Mouse (Mus musculus): Measurements from ENCODE around the gene Bcat2. TPM values are rescaled to one million over a fixed set of nuclear protein-coding genes. Genes with fewer than 3 reads are reported as not detected.

The Bcat2 gene
- polyA plus RNA-seq, 1 experiment, result 21.1 TPM

DNA sequence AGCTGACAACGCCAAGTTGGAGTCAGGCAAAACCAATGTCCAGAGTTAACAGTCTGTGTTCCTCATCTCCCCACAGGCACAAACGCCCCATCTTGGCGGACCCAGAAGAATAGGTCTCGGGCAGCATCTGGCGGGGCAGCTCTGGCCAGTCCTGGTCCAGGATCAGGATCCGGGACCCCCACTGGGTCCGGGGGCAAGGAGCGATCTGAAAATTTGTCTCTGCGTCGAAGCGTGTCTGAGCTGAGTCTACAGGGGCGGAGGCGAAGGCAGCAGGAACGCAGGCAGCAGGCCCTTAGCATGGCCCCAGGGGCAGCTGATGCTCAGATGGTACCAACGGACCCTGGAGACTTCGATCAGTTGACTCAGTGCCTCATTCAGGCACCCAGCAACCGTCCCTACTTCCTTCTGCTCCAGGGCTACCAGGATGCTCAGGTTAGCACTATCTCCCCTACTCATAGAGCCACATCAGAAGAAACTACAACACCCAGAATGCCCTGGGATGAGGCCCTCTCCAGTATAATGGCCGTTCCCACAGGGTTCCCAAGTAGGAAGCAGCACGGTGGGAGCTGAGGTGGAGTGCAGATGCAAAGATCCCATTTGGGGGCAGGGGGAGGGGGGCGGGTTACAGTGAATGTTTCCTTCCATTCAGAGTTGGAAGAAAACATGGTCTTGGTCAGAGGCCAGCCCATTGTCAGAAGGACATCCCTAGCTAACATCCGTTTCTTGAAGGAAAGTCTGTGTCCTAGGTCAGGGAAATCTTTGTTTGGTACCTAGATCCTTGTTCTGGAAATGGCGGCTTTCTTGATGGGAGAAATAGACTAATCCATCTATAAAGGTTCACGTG is 60.3 kb downstream of the Bcat2 start:
- H3K27ac ChIP-seq (ENCODE audit: insufficient read depth, low read length), result no peak overlapping the region
- no peak for DNase-seq
- peaks cover 4% of the 10 kb centered on the region; the same call in 1 of the 2 replicates for H3K4me1 ChIP-seq (ENCODE audit: control insufficient read depth, insufficient read depth, low read length)
- H3K4me3 ChIP-seq (replicated peaks; ENCODE audit: insufficient read depth, low read depth, low read length), result no peak overlapping the region
- no peaks in the 10 kb centered on the region for H3K27me3 ChIP-seq (ENCODE audit: control insufficient read depth, insufficient read depth, low read length)
- no peak for TF ChIP-seq POLR2A (IDR thresholded peaks at IDR 0.05; ENCODE audit: borderline replicate concordance, insufficient read depth, low read length)
- 70% methylated on average over 23 of the region's 23 CpGs for WGBS

DNA sequence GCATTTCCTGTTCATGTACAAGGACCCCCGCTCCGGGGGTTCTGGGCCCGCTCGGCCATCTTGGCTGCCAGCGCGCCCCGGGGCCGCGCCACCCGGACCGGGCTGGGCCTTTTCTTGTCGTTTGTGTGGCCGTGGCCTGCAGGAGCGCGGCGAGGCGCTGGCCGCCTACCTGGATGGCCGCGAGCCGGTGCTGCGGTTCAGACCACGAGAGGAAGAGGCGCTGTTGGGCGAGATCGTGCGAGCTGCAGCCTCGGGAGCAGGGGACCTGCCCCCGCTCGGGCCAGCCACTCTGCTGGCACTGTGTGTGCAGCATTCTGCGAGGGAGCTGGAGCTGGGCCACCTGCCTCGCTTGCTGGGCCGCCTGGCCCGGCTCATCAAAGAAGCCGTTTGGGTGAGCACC is 62.5 kb downstream of the Bcat2 start:
- peak overlapping the region; percentile 6 for H3K4me3 ChIP-seq (replicated peaks; ENCODE audit: insufficient read depth, low read depth, low read length)
- WGBS, result 13% methylated on average over 35 of the region's 35 CpGs
- no peaks in the 10 kb centered on the region for H3K27me3 ChIP-seq (ENCODE audit: control insufficient read depth, insufficient read depth, low read length)
- H3K27ac ChIP-seq (ENCODE audit: insufficient read depth, low read length), result peak overlapping the region; percentile 61
- peaks cover 4% of the 10 kb centered on the region; the same call in 1 of the 2 replicates for H3K4me1 ChIP-seq (ENCODE audit: control insufficient read depth, insufficient read depth, low read length)
- DNase-seq, result peak; percentile 78 to 79
- peak; percentile 39; the same call in 1 of the 2 replicates for TF ChIP-seq CTCF (IDR thresholded peaks at IDR 0.05; ENCODE audit: borderline replicate concordance, insufficient read depth, low read depth, low read length)
- peak; percentile 33; the same call in 1 of the 2 replicates for TF ChIP-seq POLR2A (IDR thresholded peaks at IDR 0.05; ENCODE audit: borderline replicate concordance, insufficient read depth, low read length)

DNA sequence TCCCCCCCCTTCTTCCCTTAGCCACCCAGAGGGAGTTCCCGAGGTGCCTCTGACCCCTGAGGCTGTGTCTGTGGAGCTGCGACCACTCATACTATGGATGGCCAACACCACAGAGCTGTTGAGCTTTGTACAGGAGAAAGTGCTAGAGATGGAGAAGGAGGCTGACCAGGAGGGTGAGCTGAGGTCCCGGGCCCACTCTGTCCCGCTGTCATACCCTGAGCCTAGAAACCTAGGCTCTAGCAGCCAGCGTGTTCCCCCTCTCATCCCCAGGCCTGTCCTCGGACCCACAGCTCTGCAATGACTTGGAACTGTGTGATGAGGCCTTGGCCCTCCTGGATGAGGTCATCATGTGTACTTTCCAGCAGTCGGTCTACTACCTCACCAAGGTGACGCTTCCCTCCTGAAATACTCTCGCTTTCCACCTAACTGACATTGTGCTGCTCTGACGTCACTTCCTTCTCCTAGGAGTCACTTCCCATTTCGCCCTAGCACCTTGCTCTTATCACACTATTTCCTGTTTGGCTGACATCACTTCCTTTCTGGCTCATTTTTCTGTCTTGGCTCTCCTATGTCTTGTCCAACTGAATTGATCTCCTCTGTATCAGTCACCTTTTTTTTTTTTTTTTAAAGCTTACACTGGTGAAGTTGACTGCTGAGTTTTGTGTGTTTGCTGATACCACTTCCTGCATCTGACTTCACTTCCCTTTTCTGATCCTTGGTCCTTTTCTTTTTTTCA is 65.2 kb downstream of the Bcat2 start:
- Histone ChIP-seq H3K4me3 (replicated peaks; ENCODE audit: insufficient read depth, low read depth, low read length) (no peak overlapping the region), H3K4me1 (ENCODE audit: control insufficient read depth, insufficient read depth, low read length) (peaks cover 8% of the 10 kb centered on the region; the same call in 1 of the 2 replicates), H3K27ac (ENCODE audit: insufficient read depth, low read length) (no peak overlapping the region; the same call in 1 of the 2 replicates), H3K27me3 (ENCODE audit: control insufficient read depth, insufficient read depth, low read length) (no peaks in the 10 kb centered on the region)
- DNase-seq, result no peak
- TF ChIP-seq CTCF (IDR thresholded peaks at IDR 0.05; ENCODE audit: borderline replicate concordance, insufficient read depth, low read depth, low read length), result no peak
- TF ChIP-seq POLR2A (IDR thresholded peaks at IDR 0.05; ENCODE audit: borderline replicate concordance, insufficient read depth, low read length), result no peak
- WGBS, result 91% methylated on average over 11 of the region's 11 CpGs

DNA sequence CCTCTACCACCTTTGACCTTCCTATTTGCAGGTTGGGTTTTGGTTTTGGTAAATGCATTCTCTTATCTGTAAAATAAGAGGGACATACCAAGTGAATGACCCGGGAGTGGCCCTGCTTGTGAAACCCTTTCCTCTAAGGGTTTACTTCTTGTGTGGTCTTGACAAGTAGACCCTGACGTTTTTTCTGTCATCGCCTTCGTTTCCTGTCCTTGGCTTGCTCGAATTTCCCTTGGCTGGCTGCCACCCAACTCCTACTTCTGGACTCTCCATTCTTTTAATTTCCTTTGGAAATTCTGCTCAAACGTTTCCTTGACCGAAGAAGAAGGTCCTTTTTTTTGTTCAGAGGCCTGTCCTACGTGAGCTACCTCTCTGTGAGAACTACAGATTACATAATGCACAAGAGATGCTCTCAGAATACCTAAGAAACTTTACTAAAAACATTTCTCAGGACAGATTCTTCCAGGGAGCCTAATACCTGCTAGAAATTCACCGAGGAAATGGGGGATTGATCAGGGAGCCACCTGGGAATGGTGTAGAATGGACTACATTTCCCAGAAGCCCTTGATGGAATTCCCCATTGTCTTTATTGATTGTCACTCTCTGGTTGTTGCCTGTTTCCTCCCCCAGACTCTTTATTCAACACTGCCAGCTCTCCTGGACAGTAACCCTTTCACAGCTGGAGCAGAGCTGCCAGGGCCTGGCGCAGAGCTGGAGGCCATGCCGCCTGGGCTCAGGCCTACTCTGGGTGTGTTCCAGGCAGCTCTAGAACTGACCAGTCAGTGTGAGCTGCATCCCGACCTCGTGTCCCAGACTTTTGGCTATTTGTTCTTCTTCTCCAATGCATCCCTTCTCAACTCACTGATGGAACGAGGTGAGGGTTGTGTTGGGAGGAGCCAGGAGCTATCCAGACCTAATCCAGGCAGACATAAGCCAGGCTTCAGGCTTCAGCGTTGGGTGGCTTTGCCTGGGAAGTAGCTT is 66.0 kb downstream of the Bcat2 start:
- Histone ChIP-seq H3K27me3 (ENCODE audit: control insufficient read depth, insufficient read depth, low read length) (no peaks in the 10 kb centered on the region), H3K4me1 (ENCODE audit: control insufficient read depth, insufficient read depth, low read length) (peaks cover 12% of the 10 kb centered on the region; the same call in 1 of the 2 replicates), H3K4me3 (replicated peaks; ENCODE audit: insufficient read depth, low read depth, low read length) (no peak overlapping the region), H3K27ac (ENCODE audit: insufficient read depth, low read length) (no peak overlapping the region)
- no peak for DNase-seq
- 60% methylated on average over 15 of the region's 15 CpGs for WGBS
- TF ChIP-seq CTCF (IDR thresholded peaks at IDR 0.05; ENCODE audit: borderline replicate concordance, insufficient read depth, low read depth, low read length), result no peak
- no peak for TF ChIP-seq POLR2A (IDR thresholded peaks at IDR 0.05; ENCODE audit: borderline replicate concordance, insufficient read depth, low read length)

DNA sequence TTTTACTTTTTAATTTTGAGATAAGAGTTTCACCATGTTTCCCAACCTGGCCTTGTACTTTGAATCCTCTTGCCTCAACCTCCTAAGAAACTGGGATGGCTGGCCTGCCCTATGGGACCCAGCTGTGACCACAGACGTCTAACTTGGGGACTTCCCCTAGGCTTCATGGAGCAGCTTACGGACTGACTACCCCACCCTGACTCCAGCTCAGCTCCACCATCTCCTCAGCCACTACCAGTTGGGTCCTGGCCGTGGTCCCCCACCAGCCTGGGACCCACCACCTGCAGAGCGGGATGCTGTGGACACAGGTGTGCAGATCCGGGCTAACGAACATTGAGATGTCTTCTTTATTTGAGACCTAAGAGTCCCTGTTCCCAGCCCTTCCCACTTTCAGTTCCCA is 67.8 kb downstream of the Bcat2 start:
- no peaks in the 10 kb centered on the region for H3K27me3 ChIP-seq (ENCODE audit: control insufficient read depth, insufficient read depth, low read length)
- TF ChIP-seq POLR2A (IDR thresholded peaks at IDR 0.05; ENCODE audit: borderline replicate concordance, insufficient read depth, low read length) (no peak), CTCF (IDR thresholded peaks at IDR 0.05; ENCODE audit: borderline replicate concordance, insufficient read depth, low read depth, low read length) (no peak)
- H3K27ac ChIP-seq (ENCODE audit: insufficient read depth, low read length), result no peak overlapping the region
- peaks cover 26% of the 10 kb centered on the region for H3K4me1 ChIP-seq (ENCODE audit: control insufficient read depth, insufficient read depth, low read length)
- H3K4me3 ChIP-seq (replicated peaks; ENCODE audit: insufficient read depth, low read depth, low read length), result peak overlapping the region; percentile 12
- DNase-seq, result no peak
- WGBS, result 79% methylated on average over 6 of the region's 6 CpGs

DNA sequence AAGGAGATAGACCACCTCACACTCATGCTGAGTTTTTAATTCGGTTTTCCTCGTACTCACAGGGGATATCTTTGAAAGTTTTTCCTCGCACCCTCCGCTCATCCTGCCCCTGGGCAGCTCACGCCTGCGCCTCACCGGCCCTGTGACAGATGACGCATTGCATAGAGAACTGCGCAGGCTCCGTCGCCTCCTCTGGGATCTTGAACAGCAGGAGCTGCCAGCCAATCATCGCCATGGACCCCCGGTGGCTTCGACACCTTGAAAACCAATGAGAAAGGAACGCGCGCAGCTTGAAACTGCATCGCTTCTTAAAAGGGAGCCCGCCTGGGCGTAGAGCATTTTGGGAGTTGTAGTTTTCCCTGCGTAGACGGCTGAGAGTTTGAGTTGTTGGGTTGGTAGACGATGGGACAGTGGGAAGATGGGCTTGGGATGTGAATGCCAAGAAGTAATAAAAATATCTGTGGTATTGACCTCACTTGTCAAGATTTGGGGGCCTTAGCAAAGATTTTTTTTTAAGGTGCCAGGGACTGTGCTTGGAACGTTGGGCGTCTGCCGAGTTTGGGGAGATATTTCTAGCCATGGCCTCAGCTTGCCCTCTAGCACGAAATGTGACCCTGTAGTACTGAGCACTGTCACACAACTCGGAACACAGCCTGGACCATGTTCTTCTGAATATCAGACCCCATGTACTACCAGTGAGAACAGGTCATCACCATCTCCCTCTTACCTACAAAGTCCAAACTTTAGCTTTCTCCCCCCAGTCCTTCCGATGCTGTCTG is 68.9 kb downstream of the Bcat2 start:
- peaks cover 26% of the 10 kb centered on the region for H3K4me1 ChIP-seq (ENCODE audit: control insufficient read depth, insufficient read depth, low read length)
- no peaks in the 10 kb centered on the region for H3K27me3 ChIP-seq (ENCODE audit: control insufficient read depth, insufficient read depth, low read length)
- 20% methylated on average over 29 of the region's 29 CpGs for WGBS
- H3K27ac ChIP-seq (ENCODE audit: insufficient read depth, low read length), result peak overlapping the region; percentile 11; the same call in 1 of the 2 replicates
- DNase-seq, result peak; percentile 97 to 99
- TF ChIP-seq CTCF (IDR thresholded peaks at IDR 0.05; ENCODE audit: borderline replicate concordance, insufficient read depth, low read depth, low read length) (no peak), POLR2A (IDR thresholded peaks at IDR 0.05; ENCODE audit: borderline replicate concordance, insufficient read depth, low read length) (peak; percentile 96)
- H3K4me3 ChIP-seq (replicated peaks; ENCODE audit: insufficient read depth, low read depth, low read length), result peak overlapping the region; percentile 57

Other genes with a start within 250 kb of the Bcat2 start
- 17.5 and 18.9 TPM in 2 replicates for gene Trpm4, start 236.4 kb upstream of the Bcat2 start, polyA plus RNA-seq (2012; rRNA removed)
- 0.11 and 0.31 TPM in 2 replicates for gene Hrc, start 234.9 kb upstream of the Bcat2 start, polyA plus RNA-seq (2012; rRNA removed)
- gene Ppfia3, start 203.1 kb upstream of the Bcat2 start, polyA plus RNA-seq (2012; rRNA removed), result 84.3 and 85.9 TPM in 2 replicates
- gene Lin7b, start 199.6 kb upstream of the Bcat2 start, polyA plus RNA-seq (2012; rRNA removed), result 92.6 and 103 TPM in 2 replicates
- gene Snrnp70, start 174.4 kb upstream of the Bcat2 start, polyA plus RNA-seq (2012; rRNA removed), result 807 and 849 TPM in 2 replicates
- not detected in 2 replicates for gene Kcna7, start 164.5 kb upstream of the Bcat2 start, polyA plus RNA-seq (2012; rRNA removed)
- gene Ntf5, start 156.5 kb upstream of the Bcat2 start, polyA plus RNA-seq (2012; rRNA removed), result 0.07 and 0.29 TPM in 2 replicates
- 0.59 and 1.1 TPM in 2 replicates for gene Lhb, start 149.3 kb upstream of the Bcat2 start, polyA plus RNA-seq (2012; rRNA removed)
- gene Gys1, start 135.3 kb upstream of the Bcat2 start, polyA plus RNA-seq (2012; rRNA removed), result 24.4 and 24.8 TPM in 2 replicates
- gene Ruvbl2, start 132.1 kb upstream of the Bcat2 start, polyA plus RNA-seq (2012; rRNA removed), result 56.8 TPM in 2 replicates
- gene Ftl1, start 110.3 kb upstream of the Bcat2 start, polyA plus RNA-seq (2012; rRNA removed), result 463 and 480 TPM in 2 replicates
- gene Bax, start 103.3 kb upstream of the Bcat2 start, polyA plus RNA-seq (2012; rRNA removed), result 102 and 103 TPM in 2 replicates
- 0.10 TPM in 1 of 2 replicates, not detected in the other for gene Tulp2, start 88.3 kb upstream of the Bcat2 start, polyA plus RNA-seq (2012; rRNA removed)
- 0.33 TPM in 1 of 2 replicates, not detected in the other for gene Gm45808, start 83.3 kb upstream of the Bcat2 start, polyA plus RNA-seq (2012; rRNA removed)
- gene Dhdh, start 81.3 kb upstream of the Bcat2 start, polyA plus RNA-seq (2012; rRNA removed), result 4.7 and 5.6 TPM in 2 replicates
- 136 and 150 TPM in 2 replicates for gene Nucb1, start 59.7 kb upstream of the Bcat2 start, polyA plus RNA-seq (2012; rRNA removed)
- gene Ppp1r15a, start 43.9 kb upstream of the Bcat2 start, polyA plus RNA-seq (2012; rRNA removed), result 26.7 and 28.5 TPM in 2 replicates
- 1.2 and 1.3 TPM in 2 replicates for gene Plekha4, start 43.8 kb upstream of the Bcat2 start, polyA plus RNA-seq (2012; rRNA removed)
- gene Hsd17b14, start 15.3 kb upstream of the Bcat2 start, polyA plus RNA-seq (2012; rRNA removed), result 1.3 and 1.9 TPM in 2 replicates
- gene Fgf21, start 45.3 kb downstream of the Bcat2 start, polyA plus RNA-seq (2012; rRNA removed), result not detected in 2 replicates
- gene Fut1, start 47.1 kb downstream of the Bcat2 start, polyA plus RNA-seq (2012; rRNA removed), result 0.07 and 0.08 TPM in 2 replicates
- 0.08 and 0.18 TPM in 2 replicates for gene Izumo1, start 51.7 kb downstream of the Bcat2 start, polyA plus RNA-seq (2012; rRNA removed)
- gene Rasip1, start 57.3 kb downstream of the Bcat2 start, polyA plus RNA-seq (2012; rRNA removed), result 7.6 and 7.7 TPM in 2 replicates
- 7.1 and 9.8 TPM in 2 replicates for gene Mamstr, start 69.8 kb downstream of the Bcat2 start, polyA plus RNA-seq (2012; rRNA removed)
- 1.4 and 1.7 TPM in 2 replicates for gene Fut2, start 96.2 kb downstream of the Bcat2 start, polyA plus RNA-seq (2012; rRNA removed)
- gene Ntn5, start 113.9 kb downstream of the Bcat2 start, polyA plus RNA-seq (2012; rRNA removed), result 0.10 and 0.16 TPM in 2 replicates
- 0.29 and 0.64 TPM in 2 replicates for gene Sec1, start 124.2 kb downstream of the Bcat2 start, polyA plus RNA-seq (2012; rRNA removed)
- 164 and 166 TPM in 2 replicates for gene Car11, start 129.7 kb downstream of the Bcat2 start, polyA plus RNA-seq (2012; rRNA removed)
- 222 and 239 TPM in 2 replicates for gene Dbp, start 134.9 kb downstream of the Bcat2 start, polyA plus RNA-seq (2012; rRNA removed)
- gene Rpl18, start 145.3 kb downstream of the Bcat2 start, polyA plus RNA-seq (2012; rRNA removed), result 350 and 359 TPM in 2 replicates
- 27.7 and 29.3 TPM in 2 replicates for gene Sphk2, start 147.8 kb downstream of the Bcat2 start, polyA plus RNA-seq (2012; rRNA removed)
- gene Fam83e, start 151.1 kb downstream of the Bcat2 start, polyA plus RNA-seq (2012; rRNA removed), result 0.25 and 0.31 TPM in 2 replicates
- gene Spaca4, start 155.7 kb downstream of the Bcat2 start, polyA plus RNA-seq (2012; rRNA removed), result not detected in 2 replicates
- gene Lmtk3, start 213.6 kb downstream of the Bcat2 start, polyA plus RNA-seq (2012; rRNA removed), result 126 and 130 TPM in 2 replicates
- gene Sult2b1, start 214.5 kb downstream of the Bcat2 start, polyA plus RNA-seq (2012; rRNA removed), result 10.6 and 10.8 TPM in 2 replicates
- 112 and 116 TPM in 2 replicates for gene Cyth2, start 244.4 kb downstream of the Bcat2 start, polyA plus RNA-seq (2012; rRNA removed)

Data from cerebellum, adult 2 months (tissue).